Mouse (Mus musculus) liver, embryonic 14.5 days (tissue): ENCODE results near the gene Mmgt1. TPM values are rescaled to one million over a fixed set of nuclear protein-coding genes. Genes with fewer than 3 reads are reported as not detected.

Source experiments
- ATAC-seq: fragments of 200-750 bp; cut with Nextera tagmentation; 2 replicates; pipeline ENCODE4 v1.8.0; 2017; ENCODE audit warnings: moderate number of reproducible peaks, mild to moderate bottlenecking, moderate library complexity; ENCODE audit not compliant: insufficient read depth
- DNase-seq, 3 experiments: peaks; one replicate each; pipeline ENCODE4 v3.0.0-alpha.2; 2012 to 2013; ENCODE audit warnings: low read depth in 3 of 3, low spot score in 3 of 3
- H3K27ac ChIP-seq: fragments of 300-500 bp; sonication (generic); 2 replicates; pipeline ENCODE4 v1.5.1; 2014; ENCODE audit warnings: moderate library complexity, mild to moderate bottlenecking, control low read depth, inconsistent platforms
- H3K27me3 ChIP-seq: fragments of 300-500 bp; sonication (generic); 2 replicates; pipeline ENCODE4 v1.6.1; 2014; ENCODE audit warnings: mild to moderate bottlenecking, low read length, moderate library complexity; ENCODE audit not compliant: control insufficient read depth, insufficient read depth
- H3K36me3 ChIP-seq: fragments of 300-500 bp; sonication (generic); replicated peaks from 2 replicates; pipeline ENCODE4 v1.6.1; 2014; ENCODE audit warnings: low read depth; ENCODE audit not compliant: control insufficient read depth, insufficient read depth
- H3K4me1 ChIP-seq, 2 experiments: fragments of 200-500 bp in 1 of 2; fragments of 300-500 bp in 1 of 2; sonication (generic) in 1 of 2; replicated peaks; 2 replicates each; pipeline ENCODE4 v1.6.1; 2012 to 2014; ENCODE audit warnings: antibody characterized with exemption in 1 of 2, inconsistent platforms in 1 of 2, low read length in 1 of 2; ENCODE audit not compliant: control insufficient read depth in 2 of 2, insufficient read depth in 2 of 2
- H3K4me2 ChIP-seq: fragments of 300-500 bp; sonication (generic); 2 replicates; pipeline ENCODE4 v1.6.1; 2014; ENCODE audit warnings: low read depth, mild to moderate bottlenecking, control low read depth, moderate library complexity
- H3K4me3 ChIP-seq, 2 experiments: fragments of 200-500 bp in 1 of 2; fragments of 300-500 bp in 1 of 2; sonication (generic) in 1 of 2; 2 replicates each; pipeline ENCODE4 v1.5.1; 2012 to 2014; ENCODE audit warnings: low read depth in 2 of 2, low read length in 2 of 2, mild to moderate bottlenecking in 2 of 2, control low read depth in 1 of 2, inconsistent platforms in 1 of 2, moderate library complexity in 1 of 2; ENCODE audit not compliant: insufficient read depth in 1 of 2
- H3K9ac ChIP-seq: fragments of 300-500 bp; sonication (generic); replicated peaks from 2 replicates; pipeline ENCODE4 v1.6.1; 2014; ENCODE audit warnings: mild to moderate bottlenecking, control low read depth, moderate library complexity
- H3K9me3 ChIP-seq: fragments of 300-500 bp; sonication (generic); 2 replicates; pipeline ENCODE4 v1.6.1; 2016; ENCODE audit warnings: low read length, mixed read lengths; ENCODE audit not compliant: control insufficient read depth
- CTCF ChIP-seq: IDR thresholded peaks from 2 replicates; pipeline ENCODE4 v1.5.1; 2016; ENCODE audit warnings: antibody characterized with exemption, low read depth, control low read depth
- EP300 ChIP-seq: IDR thresholded peaks from 2 replicates; pipeline ENCODE4 v1.6.1; 2016; ENCODE audit warnings: antibody characterized with exemption, low read depth
- WGBS: fragments of 180-500 bp; shearing (Covaris S2); extraction: QIAGEN DNeasy Blood & Tissue Kit; methylation state at CpG from one replicate; pipeline ENCODE4 v1.1.7; 2014; ENCODE audit not compliant: insufficient replicate concordance; 5-methylcytosine and 5-hydroxymethylcytosine counted together
- microRNA-seq: library from miRNA; unstranded; fragments of <30 nt; microRNA quantifications from one replicate; pipeline ENCODE4, GENCODE M21; 2016
- polyA plus RNA-seq, 2 experiments: library from polyadenylated mRNA; depleted of rRNA in 1 of 2; stranded (reverse) in 1 of 2; unstranded in 1 of 2; fragments of >200 nt; fragmentation: Nextera tagmentation in 1 of 2; extraction: Ambion mirVana in 1 of 2; gene quantifications; 2 replicates each; pipeline versions ENCODE4 v1.2.1 to v1.2.3; 2012 to 2014

The Mmgt1 gene
- polyA plus RNA-seq, 2 experiments = 5.1 to 8.5 TPM

DNA sequence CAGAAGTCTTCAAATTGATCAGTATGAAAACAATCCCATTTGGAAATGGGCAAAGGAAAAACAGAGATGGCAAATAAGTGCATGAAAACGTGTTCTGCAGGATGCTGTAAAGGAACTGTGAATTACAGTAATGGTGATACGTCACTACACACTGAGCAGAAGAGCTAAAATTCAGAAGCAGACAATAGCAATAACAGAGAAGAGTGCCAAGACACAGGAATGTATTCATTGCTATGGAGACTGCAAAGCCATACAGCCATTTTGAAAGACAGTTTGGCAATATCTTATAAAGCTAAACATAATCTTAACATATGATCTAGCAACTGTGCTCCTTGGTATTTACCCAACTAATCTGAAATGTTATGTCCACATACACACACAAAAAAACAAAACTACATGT, 19.7 kb downstream of the Mmgt1 start:
- Histone ChIP-seq H3K27ac (no peak overlapping the region), H3K9me3 (no peaks in the 10 kb centered on the region), H3K4me3 (no peak overlapping the region), H3K4me2 (no peak overlapping the region), H3K36me3 (no peaks in the 10 kb centered on the region), H3K27me3 (no peaks in the 10 kb centered on the region), H3K9ac (no peak overlapping the region), H3K4me1 (no peaks in the 10 kb centered on the region)
- no peak for TF ChIP-seq EP300
- TF ChIP-seq CTCF = no peak
- ATAC-seq (no peak), DNase-seq (no peak)
- WGBS = 69% methylated on average over 2 of the region's 2 CpGs

DNA sequence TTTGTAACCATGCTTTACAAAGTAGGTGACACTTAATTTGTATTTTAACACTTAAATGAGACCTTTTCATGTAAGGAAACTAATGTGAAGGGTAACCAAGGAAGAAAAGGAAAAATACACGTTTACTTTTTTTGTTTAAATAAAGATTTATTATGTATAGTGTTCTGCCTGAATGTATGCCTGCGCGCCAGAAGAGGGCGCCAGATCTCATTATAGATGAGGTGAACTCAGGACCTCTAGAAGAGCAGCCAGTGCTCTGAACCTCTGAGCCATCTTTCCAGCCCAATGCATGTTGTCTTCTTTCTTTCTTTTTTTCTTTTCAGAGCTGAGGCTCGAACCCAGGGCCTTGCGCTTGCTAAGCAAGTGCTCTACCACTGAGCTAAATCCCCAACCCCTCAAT, 25.4 kb downstream of the Mmgt1 start:
- TF ChIP-seq CTCF (peak; percentile 65), EP300 (no peak)
- WGBS = 9% methylated on average over 6 of the region's 6 CpGs
- H3K36me3 ChIP-seq = no peaks in the 10 kb centered on the region

DNA sequence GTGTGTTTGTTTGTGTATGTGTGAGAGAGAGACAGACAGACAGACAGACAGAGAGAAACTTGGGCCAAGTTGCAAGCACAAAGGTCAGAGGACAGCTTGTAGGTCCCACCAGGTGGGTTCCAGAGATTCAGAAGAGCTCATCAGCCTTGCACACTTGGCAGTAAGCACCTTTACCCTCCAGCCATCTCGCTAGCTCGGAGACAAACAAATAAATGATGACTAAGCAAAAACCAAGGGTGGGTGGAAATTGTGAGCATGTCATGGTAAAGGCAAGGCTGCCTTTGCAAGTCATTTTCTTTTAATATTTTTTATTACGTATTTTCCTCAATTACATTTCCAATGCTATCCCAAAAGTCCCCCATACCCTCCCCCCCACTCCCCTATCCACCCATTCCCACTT, 44.3 kb downstream of the Mmgt1 start:
- Histone ChIP-seq H3K9ac (no peak overlapping the region), H3K4me2 (no peak overlapping the region), H3K27ac (no peak overlapping the region), H3K36me3 (no peaks in the 10 kb centered on the region), H3K9me3 (no peaks in the 10 kb centered on the region), H3K4me3 (no peak overlapping the region), H3K27me3 (no peaks in the 10 kb centered on the region), H3K4me1 (no peaks in the 10 kb centered on the region)
- 61% methylated on average over 3 of the region's 3 CpGs for WGBS
- no peak for ATAC-seq
- TF ChIP-seq EP300 (no peak), CTCF (no peak)
- DNase-seq = no peak

More for the DNA sequence above, 25.4 kb downstream of the Mmgt1 start:
- H3K9me3 ChIP-seq = no peaks in the 10 kb centered on the region
- peak in 1 of 3 experiments; percentile 1 for DNase-seq
- no peak for ATAC-seq
- no peaks in the 10 kb centered on the region for H3K4me1 ChIP-seq
- no peaks in the 10 kb centered on the region for H3K27me3 ChIP-seq
- no peak overlapping the region for H3K27ac ChIP-seq
- H3K9ac ChIP-seq = no peak overlapping the region
- H3K4me2 ChIP-seq = no peak overlapping the region
- H3K4me3 ChIP-seq = no peak overlapping the region

DNA sequence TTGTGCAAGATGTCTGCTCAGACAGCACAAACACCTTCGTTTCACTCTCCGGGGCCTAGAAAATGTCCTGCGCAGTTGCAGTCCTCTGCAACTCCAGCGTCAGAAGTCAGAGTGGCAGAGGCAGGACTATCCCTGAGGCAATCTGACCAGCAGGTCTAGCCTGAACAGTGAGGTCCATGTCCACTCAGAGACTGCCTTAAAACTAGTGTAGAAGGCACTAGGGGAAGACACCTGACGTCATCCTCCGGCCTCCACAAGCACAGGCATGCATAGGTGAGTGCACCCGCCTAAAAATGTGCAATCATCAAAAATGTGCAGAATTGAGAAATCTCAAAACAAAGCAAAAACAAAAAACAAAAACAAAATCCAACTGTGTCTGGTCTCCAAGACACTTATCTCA, 48.4 kb downstream of the Mmgt1 start, which contains the start of gene Gm648:
Gene Gm648 (minus strand): TSS at position 101 of the 400 bp plus-strand sequence.
- TF ChIP-seq EP300 (no peak), CTCF (no peak)
- DNase-seq = no peak
- no peak within 1 kb of the TSS for H3K4me2 ChIP-seq
- no peaks in the 10 kb centered on the region for H3K36me3 ChIP-seq
- WGBS = 64% methylated on average over 7 of the region's 7 CpGs
- H3K4me3 ChIP-seq = no peak within 1 kb of the TSS
- H3K27ac ChIP-seq = no peak within 1 kb of the TSS
- ATAC-seq = no peak
- no peaks in the 10 kb centered on the region for H3K27me3 ChIP-seq
- H3K9ac ChIP-seq = no peak within 1 kb of the TSS
- H3K9me3 ChIP-seq = no peaks in the 10 kb centered on the region
- no peaks in the 10 kb centered on the region for H3K4me1 ChIP-seq

DNA sequence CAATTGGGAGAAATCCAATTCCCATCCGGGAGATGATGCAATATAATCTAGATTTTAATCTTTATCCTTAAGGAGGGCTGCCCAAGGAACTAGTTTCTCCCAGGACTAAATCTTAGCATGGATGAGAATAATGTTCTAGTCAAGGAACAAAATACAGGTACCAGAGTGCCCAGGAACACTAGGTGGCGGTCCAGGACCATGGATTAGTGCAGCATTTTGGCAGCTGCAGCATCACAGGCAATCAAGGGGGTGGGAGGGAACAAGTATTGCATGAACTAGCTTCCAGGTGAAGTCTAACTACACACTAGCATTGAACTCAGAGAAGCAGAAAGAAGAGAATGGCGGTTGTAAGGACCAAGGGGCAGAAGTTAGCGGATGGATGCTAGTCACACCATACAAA, 60.7 kb downstream of the Mmgt1 start:
- TF ChIP-seq CTCF (peak; percentile 53), EP300 (no peak)
- 50% methylated on average over 4 of the region's 4 CpGs for WGBS
- DNase-seq = no peak

More for the DNA sequence above, 60.7 kb downstream of the Mmgt1 start:
- Histone ChIP-seq H3K4me1 (no peaks in the 10 kb centered on the region), H3K9ac (no peak overlapping the region), H3K27ac (no peak overlapping the region), H3K9me3 (no peaks in the 10 kb centered on the region), H3K36me3 (no peaks in the 10 kb centered on the region), H3K4me2 (no peak overlapping the region), H3K27me3 (no peaks in the 10 kb centered on the region), H3K4me3 (no peak overlapping the region)
- ATAC-seq = no peak

Small RNAs within 50 kb of the gene (microRNA-seq; reads per million reads assigned to microRNA genes)
- 5.5 reads per million, percentile 9 among the genes with 10 or more reads in this experiment for gene Mir5116

Other genes with a start within 250 kb of the Mmgt1 start
- 0.06 and 0.18 TPM in 2 replicates for gene Smim10l2a, start 223.5 kb downstream of the Mmgt1 start, polyA plus RNA-seq (2012; rRNA removed)
- gene Smim10l2a, start 223.5 kb downstream of the Mmgt1 start, polyA plus RNA-seq (2014; fragmentation: Nextera tagmentation; extraction: Ambion mirVana) = 0.25 and 0.29 TPM in 2 replicates
- gene Gm2174, start 150.1 kb downstream of the Mmgt1 start, polyA plus RNA-seq (2012; rRNA removed) = not detected in 2 replicates
- 2.0 and 2.1 TPM in 2 replicates for gene Gm2174, start 150.1 kb downstream of the Mmgt1 start, polyA plus RNA-seq (2014; fragmentation: Nextera tagmentation; extraction: Ambion mirVana)
- 47.2 and 79.7 TPM in 2 replicates for gene Ints6l, start 143.2 kb downstream of the Mmgt1 start, polyA plus RNA-seq (2012; rRNA removed)
- gene Ints6l, start 143.2 kb downstream of the Mmgt1 start, polyA plus RNA-seq (2014; fragmentation: Nextera tagmentation; extraction: Ambion mirVana) = 35.0 and 36.4 TPM in 2 replicates
- not detected in 2 replicates for gene Gm10477, start 73.3 kb downstream of the Mmgt1 start, polyA plus RNA-seq (2012; rRNA removed)
- gene Gm10477, start 73.3 kb downstream of the Mmgt1 start, polyA plus RNA-seq (2014; fragmentation: Nextera tagmentation; extraction: Ambion mirVana) = not detected in 2 replicates
- gene Gm648, start 48.5 kb downstream of the Mmgt1 start, polyA plus RNA-seq (2012; rRNA removed) = 0.04 TPM in 1 of 2 replicates, not detected in the other
- not detected in 2 replicates for gene Gm648, start 48.5 kb downstream of the Mmgt1 start, polyA plus RNA-seq (2014; fragmentation: Nextera tagmentation; extraction: Ambion mirVana)
- gene Slc9a6, start 11.7 kb upstream of the Mmgt1 start, polyA plus RNA-seq (2012; rRNA removed) = 2.8 and 3.4 TPM in 2 replicates
- 2.5 and 4.0 TPM in 2 replicates for gene Slc9a6, start 11.7 kb upstream of the Mmgt1 start, polyA plus RNA-seq (2014; fragmentation: Nextera tagmentation; extraction: Ambion mirVana)
- 6.5 and 8.1 TPM in 2 replicates for gene Fhl1, start 133.7 kb upstream of the Mmgt1 start, polyA plus RNA-seq (2012; rRNA removed)
- gene Fhl1, start 133.7 kb upstream of the Mmgt1 start, polyA plus RNA-seq (2014; fragmentation: Nextera tagmentation; extraction: Ambion mirVana) = 11.2 and 11.3 TPM in 2 replicates
- 0.02 and 0.15 TPM in 2 replicates for gene Map7d3, start 224.3 kb upstream of the Mmgt1 start, polyA plus RNA-seq (2012; rRNA removed)
- gene Map7d3, start 224.3 kb upstream of the Mmgt1 start, polyA plus RNA-seq (2014; fragmentation: Nextera tagmentation; extraction: Ambion mirVana) = 0.13 and 0.53 TPM in 2 replicates